Mouse (Mus musculus) kidney, postnatal 36 days (tissue): ENCODE measurements around the gene Olfr632.
"Not testable (repeated sequence)": the region's sequence is repeated elsewhere in the genome, so short reads cannot be mapped to it uniquely, and the experiment has no call there.

Experiments used
- DNase-seq, 2 experiments: peaks; one replicate each; pipeline ENCODE4 v3.0.0; 2021 to 2022; ENCODE audit warnings: mixed read lengths in 2 of 2

Gene Olfr632

DNA sequence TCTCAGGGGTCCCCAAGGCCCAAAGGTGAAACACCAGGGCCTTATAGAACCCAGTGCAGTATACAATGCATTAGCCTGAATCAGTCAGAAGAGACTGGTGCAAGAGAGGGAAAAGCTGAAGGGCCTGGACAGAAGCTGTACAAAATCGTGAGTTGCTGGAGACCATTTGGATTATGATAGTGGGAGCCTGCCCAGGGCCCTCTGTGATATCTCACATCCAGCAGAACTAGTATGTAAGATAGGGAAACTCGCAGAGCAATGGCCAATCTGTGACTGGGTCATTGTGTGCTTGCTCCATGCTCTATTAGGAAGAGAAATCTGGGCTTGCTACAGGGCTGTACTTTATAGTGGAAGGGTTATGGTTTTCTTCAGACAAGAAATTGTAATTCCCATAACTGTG lies at the start of gene Olfr632:
Olfr632 (plus strand) TSS at position 84 of the 400 bp plus-strand sequence.
- no peak for DNase-seq

DNA sequence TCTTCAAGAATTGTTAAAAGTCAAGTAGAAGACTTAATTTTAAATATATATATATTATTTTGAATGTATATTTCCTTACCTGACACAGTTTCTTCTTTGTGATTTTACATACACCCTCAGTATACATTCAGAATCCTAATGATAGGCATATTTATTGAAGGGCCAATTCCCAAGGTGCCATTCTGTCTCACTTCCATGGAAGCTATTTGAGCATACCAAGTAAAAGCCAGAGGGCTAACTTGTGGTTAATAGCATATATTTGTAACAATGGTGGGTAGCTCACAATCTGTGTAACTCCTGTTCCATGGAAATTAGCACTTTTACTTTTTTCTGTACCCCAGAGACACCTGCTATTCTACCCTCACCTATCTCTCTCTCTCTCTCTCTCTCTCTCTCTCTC lies 48.0 kb upstream of the Olfr632 start, which contains the start of gene Olfr66:
Olfr66 (minus strand) TSS at position 101 of the 400 bp plus-strand sequence.
- DNase-seq = no peak

DNA sequence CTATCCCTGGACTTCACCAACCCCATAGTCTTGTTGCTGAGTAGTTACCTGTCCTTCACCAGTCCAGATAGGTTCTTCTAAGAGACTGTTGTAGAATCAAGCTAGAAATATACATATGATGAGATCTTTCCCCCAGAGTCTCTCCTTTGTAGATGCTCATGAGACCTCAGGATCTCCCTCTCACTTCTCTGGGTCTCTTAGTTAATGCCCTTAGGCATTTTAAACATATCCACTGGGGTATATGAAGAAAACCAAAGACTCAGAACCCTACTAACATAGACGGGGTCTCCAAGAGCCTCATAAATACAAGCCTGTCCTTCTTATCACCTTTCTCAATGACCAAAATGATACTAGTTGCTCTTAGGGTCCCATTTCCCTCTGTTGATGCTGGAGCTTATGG lies 39.8 kb upstream of the Olfr632 start, which contains the start of gene Olfr64:
Olfr64 (minus strand) TSS at position 101 of the 400 bp plus-strand sequence.
- no peak for DNase-seq

DNA sequence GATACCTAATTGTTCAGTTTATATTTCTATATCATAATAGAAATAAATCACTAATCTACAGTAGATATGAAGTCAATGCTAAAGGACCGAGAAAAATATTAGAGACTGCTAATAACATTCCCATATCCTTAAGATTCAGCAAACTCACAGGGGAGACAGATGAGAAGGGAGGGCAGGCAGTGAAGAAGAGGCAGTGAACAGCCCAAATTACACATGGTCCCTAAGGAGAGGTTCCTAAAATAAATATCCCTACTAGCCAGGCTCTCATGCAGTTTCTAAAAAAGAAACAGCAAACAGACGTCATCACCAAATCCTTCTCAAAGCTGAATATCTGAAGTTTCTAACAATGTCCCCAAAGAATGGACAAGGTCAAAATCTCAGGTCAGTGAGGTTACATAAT lies 31.0 kb upstream of the Olfr632 start, which contains the start of gene Olfr65:
Olfr65 (plus strand) TSS at position 301 of the 400 bp plus-strand sequence.
- no peak for DNase-seq

DNA sequence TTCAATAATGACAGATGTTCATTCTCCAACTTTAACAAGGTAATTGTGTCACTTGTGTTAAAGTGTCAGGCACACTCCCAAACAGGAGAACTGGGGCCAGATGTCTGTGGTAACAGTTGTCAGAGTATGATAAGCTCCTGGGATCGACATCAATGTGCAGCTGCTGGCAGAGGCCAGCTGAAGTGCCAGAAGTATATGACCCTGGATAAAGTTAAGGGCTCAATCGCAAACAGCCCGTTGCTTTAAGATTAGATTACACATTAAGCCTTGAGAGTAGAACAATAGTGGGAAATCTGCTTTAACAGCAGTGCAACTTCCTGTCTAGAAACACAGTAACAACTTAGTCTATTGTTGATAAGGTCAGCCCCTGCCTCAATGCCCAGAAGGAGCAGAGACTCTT lies 24.1 kb upstream of the Olfr632 start:
- no peak for DNase-seq

DNA sequence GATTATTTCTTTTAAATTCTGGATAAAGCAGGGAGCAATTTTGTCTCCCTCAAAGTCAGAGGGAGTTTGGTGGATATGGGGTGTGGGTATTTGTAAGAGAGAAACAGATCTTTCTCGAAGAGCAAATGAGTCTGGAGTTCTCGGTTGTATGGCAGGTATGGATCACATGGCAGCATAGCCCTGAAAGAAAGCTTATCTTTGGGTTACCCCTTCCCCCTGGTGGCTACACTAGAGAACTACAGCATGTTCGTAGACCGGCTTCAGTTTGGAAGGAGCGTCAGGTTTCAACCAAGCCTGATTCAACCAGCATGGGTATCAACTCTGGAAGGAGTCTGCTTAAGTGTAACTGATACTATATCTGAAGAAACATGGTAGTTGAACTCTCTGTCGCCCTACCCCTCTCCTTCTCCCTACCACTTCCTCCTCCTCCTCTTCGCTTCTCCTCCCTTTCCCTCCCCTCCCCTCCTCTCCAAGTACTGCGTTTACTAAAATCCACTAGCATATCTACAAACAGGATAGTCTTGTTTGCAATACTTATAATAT lies 21.1 kb upstream of the Olfr632 start:
- no peak for DNase-seq

DNA sequence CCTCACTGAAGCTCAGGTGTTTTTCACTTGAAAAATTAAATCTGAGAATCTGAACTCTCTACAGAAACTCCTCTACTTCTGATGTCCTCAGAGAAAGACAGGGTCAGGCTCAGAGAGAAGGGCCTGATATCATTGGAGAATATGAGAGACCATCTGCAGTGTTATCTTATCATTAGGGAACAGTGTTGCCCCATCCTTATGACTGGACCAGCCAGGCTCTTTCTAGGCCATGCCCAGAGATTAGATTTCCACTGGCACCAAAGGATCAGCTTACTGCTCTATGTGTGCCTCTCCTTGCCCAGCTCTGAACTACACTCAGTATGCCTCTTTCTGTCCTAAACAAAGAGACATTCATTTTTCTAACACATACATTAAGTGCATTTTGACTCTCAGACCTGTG lies 18.8 kb upstream of the Olfr632 start:
- DNase-seq = no peak

DNA sequence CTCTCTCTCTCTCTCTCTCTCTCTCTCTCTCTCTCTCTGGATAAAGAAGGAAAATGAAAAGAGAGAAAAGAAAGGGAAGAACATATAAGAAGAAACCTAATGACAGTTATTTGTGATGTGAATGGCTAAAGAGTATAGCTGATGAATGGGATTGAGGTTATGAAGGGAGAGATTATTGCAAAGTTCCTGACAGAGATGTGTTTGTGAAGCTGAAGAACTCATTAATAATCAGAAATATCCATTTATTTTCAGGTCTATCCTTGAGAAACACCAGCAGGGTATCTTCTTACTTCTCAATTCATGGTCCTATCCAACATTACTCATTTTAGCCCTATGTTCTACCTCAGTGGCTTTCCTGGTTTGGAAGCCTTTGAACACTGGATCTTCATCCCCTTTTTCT lies 5.6 kb upstream of the Olfr632 start, which contains the start of gene Olfr631:
Olfr631 (plus strand) TSS at position 301 of the 400 bp plus-strand sequence.
- no peak for DNase-seq

DNA sequence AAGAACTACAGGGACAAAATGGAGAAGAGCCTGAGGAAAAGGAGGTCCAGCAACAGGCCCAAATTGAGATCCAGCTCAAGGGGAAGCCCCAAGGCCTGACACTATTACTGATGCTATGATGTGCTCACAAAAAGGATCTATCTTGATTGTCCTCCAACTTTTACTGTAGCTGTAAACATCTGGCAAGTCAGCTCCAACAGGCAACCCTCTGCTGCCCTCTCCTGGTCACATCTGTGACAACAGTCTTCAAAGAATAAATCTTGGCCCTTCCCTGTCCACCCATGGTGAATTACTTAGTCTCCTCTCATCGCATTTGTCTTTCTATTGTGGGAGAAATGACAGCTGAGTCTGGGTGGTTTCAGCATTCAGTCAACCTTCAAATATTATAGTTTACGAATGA lies 8.6 kb downstream of the Olfr632 start:
- DNase-seq = peak; percentile 2 to 59

DNA sequence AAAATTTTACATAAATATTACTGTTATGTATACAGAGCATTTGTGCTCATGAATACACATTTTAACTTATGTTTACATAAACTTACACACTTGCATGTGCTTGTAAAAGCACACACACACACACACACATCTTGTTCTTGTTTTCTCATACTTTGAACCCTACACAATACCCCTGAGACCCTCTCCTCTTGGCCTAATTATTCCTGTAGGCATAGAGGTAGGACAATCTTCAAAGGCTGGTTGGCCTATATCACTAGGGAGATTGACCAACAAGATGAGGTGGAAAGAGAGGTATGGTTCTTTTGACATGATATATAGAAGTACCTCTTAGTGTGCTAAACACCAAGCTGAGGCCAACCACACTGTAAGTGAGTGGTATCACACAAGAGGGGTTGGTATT lies 10.0 kb downstream of the Olfr632 start, which contains the start of gene Olfr633:
Olfr633 (plus strand) TSS at position 301 of the 400 bp plus-strand sequence.
- DNase-seq = no peak

DNA sequence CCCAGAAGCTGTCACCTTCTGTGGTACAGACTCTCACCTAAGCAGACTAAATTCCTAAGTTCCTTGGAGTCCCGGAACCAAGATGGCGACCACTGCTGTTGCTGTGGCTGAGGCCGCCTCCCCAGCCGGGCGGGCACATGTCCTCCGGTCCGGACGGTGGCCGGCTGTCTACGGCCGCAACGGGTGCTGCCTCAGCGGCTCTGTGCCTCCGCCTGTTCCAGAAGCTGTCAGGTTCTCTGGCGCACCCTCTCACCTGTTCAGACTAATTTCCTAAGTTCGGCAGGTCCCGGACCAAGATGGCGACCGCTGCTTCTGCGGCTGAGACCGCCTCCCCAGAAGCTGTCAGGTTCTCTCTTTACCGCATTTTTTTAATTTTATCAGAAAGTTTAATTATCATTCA lies 32.7 kb downstream of the Olfr632 start:
- DNase-seq = not testable (repeated sequence)

DNA sequence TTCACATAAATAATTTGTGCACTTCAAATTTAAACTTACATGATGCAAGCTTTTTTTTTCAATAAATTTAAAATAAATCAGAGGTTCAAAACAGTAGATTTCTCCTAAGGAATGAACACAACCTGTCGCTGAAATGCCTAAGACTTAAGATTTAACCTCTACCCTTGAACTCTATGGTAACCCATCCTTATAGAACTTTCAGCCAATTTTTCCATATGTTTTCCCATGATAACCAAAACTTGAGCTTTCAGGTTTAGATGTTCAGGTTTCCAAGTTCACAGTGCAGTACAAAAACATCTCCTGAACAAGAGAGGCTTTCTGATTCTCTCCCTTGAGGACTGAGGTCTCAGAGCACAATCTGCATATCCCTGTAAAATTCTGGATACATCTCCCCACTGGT lies 36.7 kb downstream of the Olfr632 start, which contains the start of gene Olfr635:
Olfr635 (plus strand) TSS at position 301 of the 400 bp plus-strand sequence.
- no peak for DNase-seq

DNA sequence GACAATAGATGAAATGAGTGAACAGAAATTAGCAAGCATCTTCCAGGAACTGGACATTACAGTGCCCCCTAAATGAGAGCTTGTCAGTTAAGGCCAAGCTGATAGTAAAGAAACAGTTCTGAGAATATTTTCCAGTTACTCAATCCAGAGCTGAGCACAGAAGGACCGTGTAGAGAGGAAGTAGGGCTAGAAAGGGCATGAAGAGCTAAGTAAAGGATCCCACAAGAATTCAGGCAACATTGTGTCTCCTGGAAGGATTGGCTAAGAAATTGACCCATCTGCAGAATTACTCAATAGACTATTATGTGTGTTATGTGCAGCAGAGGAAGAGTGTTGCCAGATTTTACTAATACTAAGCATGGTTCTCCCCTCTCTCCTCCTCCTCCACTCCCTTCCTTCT lies 37.6 kb downstream of the Olfr632 start:
- no peak for DNase-seq
